Mouse (Mus musculus): Measurements from ENCODE around the gene Zswim8.

DNA sequence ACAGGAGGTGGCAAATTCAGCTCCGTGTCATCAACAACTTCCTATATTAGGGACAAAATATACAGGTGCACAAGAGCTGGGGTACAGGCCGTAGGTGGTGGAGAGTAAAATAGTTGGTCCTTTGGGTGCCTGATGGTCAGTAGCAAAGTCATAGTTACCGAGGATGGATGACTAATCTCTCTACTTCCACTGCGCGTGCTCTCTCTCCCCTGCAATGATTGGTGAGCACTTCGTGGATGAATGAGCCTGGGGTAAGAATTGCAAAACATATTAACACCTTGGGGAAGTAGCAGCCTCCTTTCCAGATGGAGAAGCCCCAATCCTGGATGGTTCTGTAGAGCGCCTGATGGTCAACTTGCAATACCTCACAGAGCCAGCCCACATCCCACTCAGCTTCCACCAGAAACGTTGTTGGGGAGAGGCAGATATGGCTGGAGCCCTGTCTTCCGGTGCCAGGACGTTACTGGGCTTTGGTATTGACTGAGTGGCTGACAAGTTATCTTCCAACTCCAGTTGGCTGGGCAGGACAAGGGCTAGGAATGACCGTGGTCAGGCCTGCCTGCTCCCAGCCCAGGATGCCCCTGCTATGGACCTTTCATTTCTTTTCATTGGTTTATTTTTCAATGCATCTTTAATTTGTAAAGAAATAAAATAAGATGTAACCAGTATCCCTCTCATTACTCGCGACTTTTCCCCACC, 13.0 kb upstream of the Zswim8 start:
- TF ChIP-seq CHD2 (IDR thresholded peaks at IDR 0.05; ENCODE audit: low read depth, low read length) (no peak), HCFC1 (IDR thresholded peaks at IDR 0.05; ENCODE audit: borderline replicate concordance, insufficient read depth, low read length) (no peak), MAFK (IDR thresholded peaks at IDR 0.05; ENCODE audit: insufficient read depth, low read depth, low read length) (no peak), ZNF384 (IDR thresholded peaks at IDR 0.05; ENCODE audit: low read depth, low read length) (no peak), ZC3H11A (IDR thresholded peaks at IDR 0.05; ENCODE audit: borderline replicate concordance, low read depth, low read length) (no peak)

All from ES-E14 (cell line).